Comparison of ENCODE assay signal across 23 mouse cellular contexts in the genomic region with DNA sequence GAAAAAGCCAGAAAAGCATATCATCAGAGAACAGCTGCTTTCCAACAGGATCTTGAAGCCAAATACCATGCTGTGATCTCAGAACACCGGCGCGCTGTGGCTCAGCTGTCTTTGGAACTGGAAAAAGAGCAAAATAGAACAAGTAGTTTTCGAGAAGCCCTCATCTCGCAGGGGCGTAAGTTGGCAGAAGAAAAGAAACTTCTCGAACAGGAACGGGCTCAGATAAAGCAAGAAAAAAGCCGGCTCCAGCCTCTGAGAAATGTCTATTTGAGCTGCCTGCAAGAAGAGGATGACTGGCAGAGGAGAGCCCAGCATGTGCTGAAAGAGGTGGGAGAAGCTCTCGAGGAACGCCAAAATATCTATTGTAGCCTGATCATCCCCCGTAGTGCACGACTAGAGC. TPM values are rescaled to one million over a fixed set of nuclear protein-coding genes. Genes with fewer than 3 reads are reported as not detected.
"Had no signal": no experiment of that assay in that cellular context is flagged by ENCODE, and none has a peak within 500 bp of the region (broad histone marks: within the 10 kb centered on the region; RNA-seq: fewer than 3 reads in every experiment).

No protein-coding gene starts in this region.

- ATAC-seq: liver, postnatal 0 days; lung, postnatal 0 days; midbrain, embryonic 13.5 days; midbrain, embryonic 15.5 days had no signal

- DNase-seq: liver, postnatal 0 days; lung, adult 2 months; lung, postnatal 14 days; lung, postnatal 36 days; right cerebral cortex, postnatal 14 days; thymus, adult 18-20 months; thymus, postnatal 14 days; thymus, postnatal 36 days had no signal

- H3K4me3 ChIP-seq: lung, embryonic 15.5 days; megakaryocyte, embryonic 14.5 days; midbrain, embryonic 13.5 days; midbrain, embryonic 15.5 days; neural tube, embryonic 12.5 days; stomach, embryonic 15.5 days had no signal

- H3K27ac ChIP-seq: lung, embryonic 15.5 days; macrophage; midbrain, embryonic 13.5 days; midbrain, embryonic 15.5 days; neural tube, embryonic 12.5 days; stomach, embryonic 15.5 days; stomach, postnatal 0 days had no signal

- H3K27me3 ChIP-seq: lung, embryonic 15.5 days; megakaryocyte, embryonic 14.5 days; midbrain, embryonic 13.5 days; midbrain, embryonic 15.5 days; neural tube, embryonic 12.5 days; stomach, embryonic 15.5 days had no signal

- H3K4me1 ChIP-seq: lung, embryonic 15.5 days; midbrain, embryonic 15.5 days; neural tube, embryonic 12.5 days; stomach, embryonic 15.5 days had no signal

RNA-seq across cellular contexts. Expression of a gene that starts 7.3 kb away (rescaled TPM):
- total RNA-seq: megakaryocyte progenitor cell, adult 5-6 weeks; midbrain, postnatal 0 days; monocyte, adult 5-6 weeks had no signal
- polyA plus RNA-seq: liver, postnatal 0 days; lung, embryonic 15.5 days; lung, postnatal 0 days; midbrain, embryonic 11.5 days; midbrain, embryonic 13.5 days; midbrain, embryonic 15.5 days; midbrain, postnatal 0 days; neural tube, embryonic 12.5 days; neural tube, embryonic 14.5 days; stomach, embryonic 15.5 days; stomach, postnatal 0 days; thymus, postnatal 0 days had no signal
